Mouse (Mus musculus) left cerebral cortex, adult 11 months (tissue): ENCODE measurements around the gene 2310034G01Rik.

ENCODE experiments used
- DNase-seq: peaks from one replicate; pipeline ENCODE4 v3.0.0; 2022; ENCODE audit warnings: low spot score

The 2310034G01Rik gene

GRCm38 (mm10) chr19:46314872-46315742 is 35.0 kb downstream of the 2310034G01Rik start:
- DNase-seq: no peak

DNA sequence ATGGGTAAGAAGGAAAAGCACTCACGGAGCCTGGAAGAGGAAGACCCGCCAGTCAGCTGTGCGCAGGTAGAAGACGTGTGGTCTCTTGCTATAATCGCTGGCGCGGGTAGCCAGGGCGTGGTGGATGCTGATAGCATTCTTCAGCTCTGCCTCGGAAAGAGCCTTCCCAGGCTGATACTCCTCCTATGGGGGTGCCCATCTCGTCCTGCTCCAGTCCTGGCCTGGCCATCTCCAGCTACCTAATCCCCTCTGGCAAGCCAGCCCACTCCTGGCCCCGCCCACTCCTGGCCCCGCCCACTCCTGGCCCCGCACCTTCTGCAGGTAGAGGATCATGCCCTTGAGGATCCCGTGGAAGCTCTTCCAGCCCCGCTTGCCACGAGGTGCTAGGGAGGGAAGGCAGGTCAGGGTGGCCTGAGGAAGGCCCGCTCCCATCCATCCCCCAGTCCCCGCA is 35.9 kb downstream of the 2310034G01Rik start:
- DNase-seq: no peak

DNA sequence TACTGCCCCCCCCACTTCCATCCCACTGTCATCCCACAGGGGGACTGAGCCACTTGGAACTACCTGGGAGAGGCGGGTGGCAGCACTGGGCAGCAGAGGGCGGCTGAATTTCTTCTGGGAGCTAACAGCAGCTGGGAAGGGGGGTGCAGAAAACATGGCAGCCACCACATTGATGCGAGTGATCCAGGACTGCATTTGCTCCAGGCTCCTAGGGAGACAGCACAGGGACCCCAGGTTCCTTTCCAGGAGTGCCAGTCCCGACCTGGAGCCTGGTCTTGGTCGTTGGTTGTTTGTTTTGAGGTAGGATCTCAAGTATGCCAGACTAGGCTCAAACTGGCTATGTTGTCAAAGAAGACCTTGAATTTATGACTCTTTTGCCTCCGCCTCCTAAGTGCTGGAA is 36.5 kb downstream of the 2310034G01Rik start:
- DNase-seq: no peak

- no peak for DNase-seq
These were observed 37.0 kb downstream of the 2310034G01Rik start for GRCm38 (mm10) chr19:46313116-46313515.

DNA sequence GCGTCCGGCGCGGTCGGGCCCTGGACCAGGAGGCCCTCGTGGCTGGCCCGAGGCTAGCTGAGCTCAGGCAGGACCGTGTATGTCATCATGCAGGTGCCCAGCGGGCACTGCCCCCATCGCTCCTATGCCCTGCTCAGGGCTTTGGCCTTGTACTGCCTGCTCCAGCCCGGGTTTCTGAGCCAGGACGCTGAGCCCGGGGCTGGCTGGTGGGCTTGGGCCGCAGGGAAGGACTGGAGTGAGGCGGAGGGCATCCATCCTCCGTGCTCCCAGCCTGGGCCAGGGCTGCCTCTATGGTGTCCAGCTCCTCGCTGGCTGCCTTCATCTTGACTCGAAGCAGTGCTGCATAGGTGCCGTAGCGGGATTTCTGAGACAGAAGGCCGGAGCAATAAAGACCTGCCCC is 37.5 kb downstream of the 2310034G01Rik start:
- no peak for DNase-seq

DNA sequence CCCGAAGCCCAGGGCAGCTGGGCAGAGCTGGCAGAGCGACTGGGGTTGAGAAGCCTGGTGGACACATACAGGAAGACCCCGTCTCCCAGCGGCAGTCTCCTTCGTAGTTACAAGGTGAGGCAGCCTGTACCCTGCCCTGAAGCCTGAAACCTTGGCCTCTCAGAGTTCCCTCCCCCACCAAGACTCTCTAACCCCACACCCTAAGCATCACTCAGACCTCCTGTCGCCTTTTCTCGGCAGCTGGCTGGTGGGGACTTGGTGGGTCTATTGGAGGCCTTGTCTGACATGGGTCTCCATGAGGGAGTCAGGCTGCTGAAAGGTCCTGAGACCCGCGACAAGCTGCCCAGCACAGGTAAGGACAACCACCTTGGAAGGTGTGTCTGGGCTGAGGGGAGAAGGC is 38.8 kb downstream of the 2310034G01Rik start:
- DNase-seq: no peak

- no peak for DNase-seq
These were observed 39.7 kb downstream of the 2310034G01Rik start for GRCm38 (mm10) chr19:46310312-46310865.

GRCm38 (mm10) chr19:46309651-46310305 is 40.3 kb downstream of the 2310034G01Rik start:
- no peak for DNase-seq

DNA sequence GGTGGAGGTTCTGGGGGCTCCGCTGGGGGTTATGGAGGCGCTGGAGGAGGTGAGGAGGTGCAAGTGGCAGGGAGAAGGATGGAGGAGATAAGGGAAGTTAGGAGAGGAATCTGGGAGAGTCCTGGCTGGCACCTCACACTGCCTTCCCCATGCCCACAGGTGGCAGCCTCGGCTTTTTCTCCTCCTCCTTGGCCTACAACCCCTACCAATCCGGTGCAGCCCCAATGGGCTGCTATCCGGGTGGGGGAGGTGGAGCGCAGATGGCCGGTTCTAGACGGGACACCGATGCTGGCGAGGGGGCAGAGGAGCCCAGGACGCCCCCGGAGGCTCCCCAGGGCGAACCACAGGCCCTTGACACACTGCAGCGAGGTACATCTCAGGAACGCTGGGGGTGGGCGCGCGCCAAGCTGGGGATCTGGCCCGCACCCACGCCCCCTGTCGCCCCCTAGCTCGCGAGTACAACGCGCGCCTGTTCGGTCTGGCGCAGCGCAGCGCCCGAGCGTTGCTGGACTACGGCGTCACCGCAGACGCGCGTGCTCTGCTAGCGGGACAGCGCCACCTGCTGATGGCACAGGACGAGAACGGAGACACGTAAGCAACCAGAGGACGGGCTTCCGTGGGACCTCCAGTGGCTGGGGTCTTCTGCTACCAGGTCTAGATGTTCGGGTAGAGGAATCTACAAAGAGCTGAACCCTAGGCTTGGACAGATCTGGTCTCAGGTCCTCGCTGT is 41.2 kb downstream of the 2310034G01Rik start:
- DNase-seq: no peak

- no peak for DNase-seq
These were observed 41.8 kb downstream of the 2310034G01Rik start for GRCm38 (mm10) chr19:46308303-46308702.

DNA sequence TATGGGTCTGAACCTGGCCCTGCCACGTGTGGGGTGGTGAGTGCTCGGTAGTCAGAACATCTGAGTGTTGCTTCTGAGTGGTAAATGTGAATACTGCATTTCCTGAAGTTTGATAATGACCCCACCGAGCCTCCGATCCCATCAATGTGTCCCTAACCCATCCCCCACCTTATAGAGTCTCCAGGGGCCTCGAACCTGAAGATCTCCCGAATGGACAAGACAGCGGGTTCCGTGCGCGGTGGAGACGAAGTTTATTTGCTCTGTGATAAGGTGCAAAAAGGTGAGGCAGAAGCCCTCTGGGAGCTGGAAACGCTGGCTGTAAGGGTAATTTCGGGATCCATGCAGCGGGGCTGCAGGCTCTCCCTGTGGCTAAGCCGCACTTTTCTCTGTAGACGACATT is 42.3 kb downstream of the 2310034G01Rik start:
- no peak for DNase-seq

DNA sequence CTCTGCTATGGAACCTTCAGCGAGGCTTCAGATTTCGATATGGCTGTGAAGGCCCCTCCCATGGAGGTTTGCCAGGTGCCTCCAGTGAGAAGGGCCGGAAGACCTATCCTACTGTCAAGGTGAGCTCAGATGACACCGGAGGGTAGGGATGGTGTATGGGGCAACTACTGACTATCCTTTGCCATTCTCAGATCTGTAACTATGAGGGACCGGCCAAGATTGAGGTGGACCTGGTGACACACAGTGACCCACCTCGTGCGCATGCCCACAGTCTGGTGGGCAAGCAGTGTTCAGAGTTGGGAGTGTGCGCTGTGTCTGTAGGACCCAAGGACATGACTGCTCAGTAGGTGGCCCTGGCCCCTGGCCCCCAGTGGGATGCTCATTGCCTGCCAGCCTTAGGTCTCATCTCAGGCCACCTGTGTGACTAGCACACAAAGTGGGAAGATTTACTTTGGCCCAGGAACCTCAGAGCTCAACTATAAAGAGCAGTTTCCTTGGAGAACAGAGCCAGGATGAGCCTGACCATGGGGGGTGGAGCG is 43.3 kb downstream of the 2310034G01Rik start:
- DNase-seq: no peak

GRCm38 (mm10) chr19:46306268-46306610 is 43.9 kb downstream of the 2310034G01Rik start:
- DNase-seq: no peak

DNA sequence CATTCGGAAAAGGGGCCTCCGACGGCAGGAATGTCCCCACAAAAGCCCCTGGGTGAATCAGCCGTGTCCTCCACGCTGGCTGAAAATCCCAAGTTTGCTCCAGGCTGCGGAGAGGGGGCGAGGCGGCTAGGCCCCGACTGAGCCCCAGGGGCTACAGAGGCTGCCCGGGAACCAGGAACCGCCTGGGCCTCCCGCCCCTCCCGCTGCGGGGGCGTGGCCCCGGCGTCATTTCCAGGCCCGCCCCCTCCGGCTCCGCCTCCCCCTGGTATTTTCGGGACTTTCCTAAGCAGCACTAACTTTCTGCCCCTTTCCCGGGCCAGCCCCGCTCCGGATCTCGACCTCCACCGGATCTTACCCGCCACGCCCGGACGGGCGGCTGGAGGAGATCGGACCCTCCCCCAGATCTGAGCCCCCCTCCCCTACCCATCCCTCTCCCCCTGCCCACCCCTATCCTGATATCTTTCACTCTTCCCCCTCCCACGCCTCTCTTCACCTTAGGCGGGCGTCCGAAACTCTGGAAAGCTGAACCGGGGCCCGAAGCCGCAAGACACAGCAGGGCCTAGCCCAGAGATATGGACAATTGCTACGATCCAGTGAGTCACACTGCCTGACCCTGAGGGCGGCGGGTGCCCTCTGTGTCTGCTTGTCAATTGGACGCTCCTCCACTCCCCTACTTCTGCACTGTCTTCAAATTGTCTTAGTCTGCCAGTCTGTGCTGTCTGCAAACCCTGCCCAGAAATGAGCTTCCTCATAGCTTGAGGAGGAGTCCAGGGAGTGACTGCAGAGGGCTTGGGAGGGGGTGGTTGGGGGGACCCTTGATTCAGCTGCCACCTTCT is 44.5 kb downstream of the 2310034G01Rik start:
- no peak for DNase-seq

DNA sequence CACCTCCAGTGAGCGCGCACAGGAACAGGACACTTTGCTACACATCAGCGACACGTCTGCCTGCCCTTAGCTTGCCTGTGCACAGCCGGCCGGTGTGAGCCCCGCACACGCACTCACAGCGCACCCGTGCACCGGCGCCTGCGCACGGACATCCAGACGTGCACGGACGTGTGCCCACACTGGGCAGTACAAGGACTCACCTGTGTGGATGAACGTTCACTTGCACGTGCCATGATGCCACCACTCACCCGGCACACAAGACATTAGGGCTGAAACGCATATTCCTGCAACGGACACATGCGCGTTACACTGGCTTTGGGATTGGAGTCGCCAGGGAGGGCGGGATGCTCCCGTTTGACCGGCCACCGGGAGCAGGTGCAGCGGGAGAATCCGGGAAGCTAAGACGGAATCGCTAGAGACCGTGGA is 45.2 kb downstream of the 2310034G01Rik start:
- no peak for DNase-seq

- DNase-seq: no peak
These were observed 45.8 kb downstream of the 2310034G01Rik start, which contains the start of gene Nfkb2 for GRCm38 (mm10) chr19:46304216-46304841. Gene Nfkb2 (plus strand): TSS chr19:46304320.

GRCm38 (mm10) chr19:46303251-46304215 is 46.6 kb downstream of the 2310034G01Rik start:
- no peak for DNase-seq

DNA sequence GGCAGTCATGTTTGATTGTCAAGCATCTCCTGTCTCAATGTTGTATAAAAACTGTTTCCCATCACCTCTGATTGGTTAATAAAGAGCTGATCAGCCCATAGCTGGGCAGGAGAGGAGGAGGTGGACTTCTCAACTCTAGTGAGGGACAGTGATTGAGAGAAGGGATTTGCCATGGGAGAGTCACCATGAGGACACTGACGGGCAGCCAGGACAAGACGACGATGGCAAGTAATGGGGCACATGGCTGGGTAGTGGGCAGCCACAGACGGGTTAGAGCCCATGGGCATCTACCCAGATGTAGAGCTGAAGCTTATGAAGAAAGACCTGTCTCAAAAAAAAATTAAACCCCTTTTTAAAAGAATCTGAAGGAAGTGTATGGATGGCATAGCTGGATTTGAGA is 47.6 kb downstream of the 2310034G01Rik start:
- DNase-seq: no peak

DNA sequence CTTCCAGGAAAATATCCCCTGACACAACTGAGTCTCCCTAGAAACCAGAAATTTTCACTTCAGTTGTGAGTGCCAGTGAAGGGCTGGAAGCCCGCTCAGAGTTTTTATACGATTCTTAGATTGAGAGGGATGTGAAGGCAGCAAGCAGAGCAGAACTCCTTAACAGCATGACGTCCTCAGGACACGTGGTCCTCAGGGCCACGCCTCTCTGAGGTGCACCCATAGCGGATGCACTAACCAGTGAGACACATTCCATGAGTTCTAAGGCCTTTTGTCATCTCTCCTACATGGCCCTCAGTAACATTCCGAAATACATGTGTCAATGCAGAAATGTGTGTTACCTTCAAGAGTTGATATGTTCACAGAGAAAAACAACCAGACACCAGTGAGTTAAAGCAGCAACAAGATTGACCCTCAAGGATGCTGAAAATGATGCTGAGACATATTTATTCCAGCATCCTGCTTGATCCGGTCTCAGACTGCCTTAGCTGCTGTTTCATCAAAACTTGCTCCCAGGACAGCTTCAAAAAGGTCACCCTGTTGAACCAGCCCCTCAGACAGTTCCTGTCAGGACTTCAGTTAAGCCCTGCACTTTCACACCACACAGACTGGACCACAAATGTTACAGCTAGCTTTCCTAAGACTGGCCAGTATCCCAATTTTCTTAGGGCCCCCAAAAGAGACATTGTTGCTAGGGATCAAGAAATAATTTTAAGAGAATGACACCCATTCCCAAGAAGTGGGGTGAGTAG is 49.6 kb downstream of the 2310034G01Rik start:
- no peak for DNase-seq
